Mouse (Mus musculus): ENCODE measurements around the gene Sco1. TPM values are rescaled to one million over a fixed set of nuclear protein-coding genes. Genes with fewer than 3 reads are reported as not detected.

The Sco1 gene
- polyA plus RNA-seq, 1 experiment from 2014 or later, result 22.5 TPM

- WGBS, result 89% methylated on average over 11 of the region's 11 CpGs
- no peak for DNase-seq (ENCODE audit: low spot score)
- H3K27ac ChIP-seq (replicated peaks), result no peak overlapping the region
- no peak overlapping the region for H3K4me3 ChIP-seq
- no peaks in the 10 kb centered on the region for H3K9me3 ChIP-seq (replicated peaks)
- H3K27me3 ChIP-seq (ENCODE audit: low read depth, poor library complexity, severe bottlenecking), result peaks cover 6% of the 10 kb centered on the region
- no peaks in the 10 kb centered on the region for H3K4me1 ChIP-seq
- no peaks in the 10 kb centered on the region for H3K36me3 ChIP-seq
Observed at GRCm38 (mm10) chr11:67098427-67098826, 46.0 kb downstream of the Sco1 start.

GRCm38 (mm10) chr11:67099241-67099640 is 46.8 kb downstream of the Sco1 start:
- no peak overlapping the region for H3K4me3 ChIP-seq
- no peak for DNase-seq (ENCODE audit: low spot score)
- no peaks in the 10 kb centered on the region for H3K4me1 ChIP-seq
- H3K27me3 ChIP-seq (ENCODE audit: low read depth, poor library complexity, severe bottlenecking), result peaks cover 5% of the 10 kb centered on the region; the same call in 1 of the 2 replicates
- no peaks in the 10 kb centered on the region for H3K36me3 ChIP-seq
- no peak overlapping the region for H3K27ac ChIP-seq (replicated peaks)
- whole genome bisulfite sequencing, result 94% methylated on average over 16 of the region's 16 CpGs
- no peaks in the 10 kb centered on the region for H3K9me3 ChIP-seq (replicated peaks)

- Histone ChIP-seq H3K4me1 (no peaks in the 10 kb centered on the region), H3K27ac (replicated peaks) (no peak overlapping the region), H3K27me3 (ENCODE audit: low read depth, poor library complexity, severe bottlenecking) (peaks cover 5% of the 10 kb centered on the region; the same call in 1 of the 2 replicates), H3K9me3 (replicated peaks) (no peaks in the 10 kb centered on the region), H3K36me3 (no peaks in the 10 kb centered on the region), H3K4me3 (no peak overlapping the region)
- DNase-seq (ENCODE audit: low spot score), result no peak
- 36% methylated on average over 6 of the region's 6 CpGs for whole genome bisulfite sequencing
Observed at GRCm38 (mm10) chr11:67100169-67100568, 47.7 kb downstream of the Sco1 start.

- DNase-seq (ENCODE audit: low spot score), result no peak
- 34% methylated on average over 8 of the region's 8 CpGs for WGBS
- peaks cover 7% of the 10 kb centered on the region for H3K4me1 ChIP-seq
Observed at GRCm38 (mm10) chr11:67101713-67102112, 49.2 kb downstream of the Sco1 start.

GRCm38 (mm10) chr11:67103256-67103655 is 50.8 kb downstream of the Sco1 start:
- no peak for DNase-seq (ENCODE audit: low spot score)
- no peak overlapping the region for H3K4me3 ChIP-seq
- 90% methylated on average over 9 of the region's 9 CpGs for WGBS
- no peak overlapping the region for H3K27ac ChIP-seq (replicated peaks)
- H3K4me1 ChIP-seq, result peaks cover 7% of the 10 kb centered on the region
- H3K36me3 ChIP-seq, result no peaks in the 10 kb centered on the region
- H3K27me3 ChIP-seq (ENCODE audit: low read depth, poor library complexity, severe bottlenecking), result peaks cover 11% of the 10 kb centered on the region; the same call in 1 of the 2 replicates
- no peaks in the 10 kb centered on the region for H3K9me3 ChIP-seq (replicated peaks)

More at GRCm38 (mm10) chr11:67101713-67102112, 49.2 kb downstream of the Sco1 start:
- no peaks in the 10 kb centered on the region for H3K36me3 ChIP-seq
- H3K9me3 ChIP-seq (replicated peaks), result no peaks in the 10 kb centered on the region
- no peak overlapping the region for H3K27ac ChIP-seq (replicated peaks)
- H3K4me3 ChIP-seq, result no peak overlapping the region
- peaks cover 6% of the 10 kb centered on the region; the same call in 1 of the 2 replicates for H3K27me3 ChIP-seq (ENCODE audit: low read depth, poor library complexity, severe bottlenecking)

GRCm38 (mm10) chr11:67104242-67104641 is 51.8 kb downstream of the Sco1 start:
- Histone ChIP-seq H3K4me1 (peaks cover 7% of the 10 kb centered on the region), H3K27me3 (ENCODE audit: low read depth, poor library complexity, severe bottlenecking) (peaks cover 11% of the 10 kb centered on the region; the same call in 1 of the 2 replicates), H3K27ac (replicated peaks) (no peak overlapping the region), H3K36me3 (no peaks in the 10 kb centered on the region), H3K4me3 (no peak overlapping the region), H3K9me3 (replicated peaks) (no peaks in the 10 kb centered on the region)
- WGBS, result 59% methylated on average over 1 of the region's 1 CpGs
- no peak for DNase-seq (ENCODE audit: low spot score)

- no peak for DNase-seq (ENCODE audit: low spot score)
- Histone ChIP-seq H3K36me3 (no peaks in the 10 kb centered on the region), H3K27ac (replicated peaks) (no peak overlapping the region), H3K9me3 (replicated peaks) (no peaks in the 10 kb centered on the region), H3K4me1 (peaks cover 7% of the 10 kb centered on the region), H3K27me3 (ENCODE audit: low read depth, poor library complexity, severe bottlenecking) (peaks cover 6% of the 10 kb centered on the region; the same call in 1 of the 2 replicates), H3K4me3 (no peak overlapping the region)
- 84% methylated on average over 11 of the region's 11 CpGs for WGBS
Observed at GRCm38 (mm10) chr11:67104714-67105113, 52.2 kb downstream of the Sco1 start.

GRCm38 (mm10) chr11:67105689-67106088 is 53.2 kb downstream of the Sco1 start:
- peaks cover 7% of the 10 kb centered on the region for H3K4me1 ChIP-seq
- 69% methylated on average over 4 of the region's 4 CpGs for WGBS
- no peak for DNase-seq (ENCODE audit: low spot score)
- H3K4me3 ChIP-seq, result no peak overlapping the region
- peaks cover 6% of the 10 kb centered on the region; the same call in 1 of the 2 replicates for H3K27me3 ChIP-seq (ENCODE audit: low read depth, poor library complexity, severe bottlenecking)
- no peak overlapping the region; the same call in 1 of the 2 replicates for H3K27ac ChIP-seq (replicated peaks)
- H3K36me3 ChIP-seq, result no peaks in the 10 kb centered on the region
- no peaks in the 10 kb centered on the region for H3K9me3 ChIP-seq (replicated peaks)

GRCm38 (mm10) chr11:67106973-67107372 is 54.5 kb downstream of the Sco1 start:
- Histone ChIP-seq H3K27me3 (ENCODE audit: low read depth, poor library complexity, severe bottlenecking) (peaks cover 14% of the 10 kb centered on the region; the same call in 1 of the 2 replicates), H3K36me3 (no peaks in the 10 kb centered on the region), H3K4me3 (no peak overlapping the region), H3K4me1 (peaks cover 7% of the 10 kb centered on the region), H3K9me3 (replicated peaks) (no peaks in the 10 kb centered on the region), H3K27ac (replicated peaks) (no peak overlapping the region)
- WGBS, result 92% methylated on average over 10 of the region's 10 CpGs
- no peak for DNase-seq (ENCODE audit: low spot score)

GRCm38 (mm10) chr11:67110168-67110948 is 57.9 kb downstream of the Sco1 start:
- Histone ChIP-seq H3K4me1 (peaks cover 11% of the 10 kb centered on the region), H3K27me3 (ENCODE audit: low read depth, poor library complexity, severe bottlenecking) (peaks cover 14% of the 10 kb centered on the region; the same call in 1 of the 2 replicates), H3K4me3 (no peak overlapping the region), H3K27ac (replicated peaks) (no peak overlapping the region), H3K36me3 (no peaks in the 10 kb centered on the region), H3K9me3 (replicated peaks) (no peaks in the 10 kb centered on the region)
- peak; percentile 65 for DNase-seq (ENCODE audit: low spot score)
- WGBS, result 36% methylated on average over 5 of the region's 5 CpGs

- 36% methylated on average over 11 of the region's 11 CpGs for WGBS
- Histone ChIP-seq H3K4me3 (no peak overlapping the region), H3K27me3 (ENCODE audit: low read depth, poor library complexity, severe bottlenecking) (peaks cover 7% of the 10 kb centered on the region; the same call in 1 of the 2 replicates), H3K36me3 (no peaks in the 10 kb centered on the region), H3K9me3 (replicated peaks) (no peaks in the 10 kb centered on the region), H3K27ac (replicated peaks) (no peak overlapping the region), H3K4me1 (peaks cover 4% of the 10 kb centered on the region; the same call in 1 of the 2 replicates)
- DNase-seq (ENCODE audit: low spot score), result peak; percentile 77
Observed at GRCm38 (mm10) chr11:67112019-67112850, 59.8 kb downstream of the Sco1 start.

GRCm38 (mm10) chr11:67112851-67113202 is 60.4 kb downstream of the Sco1 start:
- peak; percentile 78 for DNase-seq (ENCODE audit: low spot score)
- no peak overlapping the region for H3K4me3 ChIP-seq
- no peaks in the 10 kb centered on the region for H3K9me3 ChIP-seq (replicated peaks)
- peaks cover 7% of the 10 kb centered on the region; the same call in 1 of the 2 replicates for H3K27me3 ChIP-seq (ENCODE audit: low read depth, poor library complexity, severe bottlenecking)
- no peak overlapping the region for H3K27ac ChIP-seq (replicated peaks)
- 45% methylated on average over 11 of the region's 11 CpGs for WGBS
- H3K36me3 ChIP-seq, result no peaks in the 10 kb centered on the region
- peaks cover 4% of the 10 kb centered on the region; the same call in 1 of the 2 replicates for H3K4me1 ChIP-seq
